ENCODE assay signal across 11 mouse cellular contexts in the genomic region with DNA sequence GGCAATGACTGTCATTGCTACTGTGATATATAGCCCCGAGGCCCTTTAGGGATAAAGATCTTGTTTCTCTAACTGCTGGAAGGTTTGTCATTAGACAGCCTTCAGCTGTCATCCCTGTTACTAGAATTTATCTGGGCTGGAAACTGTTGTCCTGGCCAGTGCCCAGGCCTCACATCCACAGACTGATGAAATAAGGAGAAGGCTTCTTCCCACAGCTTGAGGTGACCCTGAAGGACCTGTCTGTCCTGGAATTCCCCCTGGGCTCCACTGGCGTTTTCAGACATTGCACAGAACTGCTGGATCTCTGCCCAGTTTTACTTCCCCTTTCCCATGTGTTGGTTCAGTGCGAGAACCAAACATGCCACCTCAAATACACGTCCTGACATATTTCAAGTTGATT.
DNase-seq lines count a peak whose midpoint lies in the region; ATAC-seq and TF ChIP-seq lines count a peak whose summit lies in the region.
"Had no signal": no experiment of that assay in that cellular context is flagged by ENCODE, and none has a peak within 500 bp of the region (broad histone marks: within the 10 kb centered on the region; RNA-seq: fewer than 3 reads in every experiment).

No protein-coding gene starts in this region.

- no peak for TF ChIP-seq RAD21 in MEL (IDR thresholded peaks at IDR 0.05; ENCODE audit: low read depth, low read length)

- no peak for TF ChIP-seq CTCF in MEL (IDR thresholded peaks at IDR 0.05 in 2 of 3, conservative IDR thresholded peaks at IDR 0.05 in 1 of 3; ENCODE audit: control insufficient read depth in 1 of 3, insufficient read depth in 1 of 3, low read depth in 2 of 3, low read length in 3 of 3, poor library complexity in 1 of 3, severe bottlenecking in 1 of 3)

- 0 out of 2 replicates have a peak, but pooled peaks cover 2% of the 10 kb centered on the region for H3K4me1 ChIP-seq in heart, embryonic 11.5 days (ENCODE audit: control insufficient read depth, insufficient read depth, low read length)
- no peaks in the 10 kb centered on the region for H3K4me1 ChIP-seq in heart, embryonic 10.5 days
- H3K4me1 ChIP-seq in MEL (ENCODE audit: control insufficient read depth in 1 of 2, insufficient read depth in 2 of 2, low read length in 2 of 2) = no peaks in the 10 kb centered on the region
- H3K4me1 ChIP-seq in hindbrain, embryonic 13.5 days (replicated peaks) = no peaks in the 10 kb centered on the region
- H3K4me1 ChIP-seq: hindbrain, embryonic 15.5 days; neural tube, embryonic 13.5 days had no signal

- no peaks in the 10 kb centered on the region for H3K36me3 ChIP-seq in heart, embryonic 11.5 days (ENCODE audit: control insufficient read depth, insufficient read depth, low read length)
- no peaks in the 10 kb centered on the region for H3K36me3 ChIP-seq in heart, embryonic 10.5 days
- no peaks in the 10 kb centered on the region for H3K36me3 ChIP-seq in MEL (ENCODE audit: control insufficient read depth in 1 of 2, insufficient read depth in 2 of 2, low read length in 2 of 2)
- no peaks in the 10 kb centered on the region for H3K36me3 ChIP-seq in hindbrain, embryonic 13.5 days
- H3K36me3 ChIP-seq: hindbrain, embryonic 15.5 days; neural tube, embryonic 13.5 days had no signal

- 31% methylated on average over 4 of the region's 4 CpGs for WGBS in heart, embryonic 11.5 days (ENCODE audit: insufficient replicate concordance)
- WGBS in heart, embryonic 10.5 days = 48% methylated on average over 4 of the region's 4 CpGs
- WGBS in hindbrain, embryonic 13.5 days = 74% methylated on average over 4 of the region's 4 CpGs

- DNase-seq in heart, embryonic 10.5 days (ENCODE audit: low spot score) = no peak
- peak; percentile 88 for DNase-seq in MEL (ENCODE audit: low read depth, low spot score)
- DNase-seq in adrenal gland, postnatal 4 days (ENCODE audit: low spot score in 2 of 2) = peak; percentile 4 to 7
- peak; percentile 5 to 6 for DNase-seq in kidney, postnatal 36 days
- DNase-seq in layer of hippocampus, adult 11-12 months (ENCODE audit: low spot score) = no peak
- DNase-seq: cerebellum, adult 8-10 months had no signal

- H3K27me3 ChIP-seq in heart, embryonic 11.5 days (ENCODE audit: control insufficient read depth, insufficient read depth, low read length) = no peaks in the 10 kb centered on the region
- no peaks in the 10 kb centered on the region for H3K27me3 ChIP-seq in heart, embryonic 10.5 days (ENCODE audit: insufficient read depth, poor library complexity, severe bottlenecking)
- H3K27me3 ChIP-seq in MEL (ENCODE audit: control insufficient read depth in 1 of 2, insufficient read depth in 2 of 2, low read length in 2 of 2) = no peaks in the 10 kb centered on the region; a peak in 1 of 4 replicates
- H3K27me3 ChIP-seq in hindbrain, embryonic 13.5 days = no peaks in the 10 kb centered on the region
- H3K27me3 ChIP-seq: hindbrain, embryonic 15.5 days; neural tube, embryonic 13.5 days had no signal

- no peak overlapping the region for H3K9ac ChIP-seq in heart, embryonic 11.5 days (ENCODE audit: low read depth, low read length)
- no peak overlapping the region for H3K9ac ChIP-seq in MEL (ENCODE audit: control insufficient read depth, low read depth, low read length, poor library complexity, severe bottlenecking)
- no peak overlapping the region for H3K9ac ChIP-seq in hindbrain, embryonic 13.5 days
- H3K9ac ChIP-seq: hindbrain, embryonic 15.5 days; neural tube, embryonic 13.5 days had no signal

- H3K79me2 ChIP-seq in MEL (ENCODE audit: control insufficient read depth, insufficient read depth, low read length, poor library complexity) = no peaks in the 10 kb centered on the region

- H3K4me2 ChIP-seq in heart, embryonic 11.5 days = no peak overlapping the region
- H3K4me2 ChIP-seq in hindbrain, embryonic 13.5 days = no peak overlapping the region
- H3K4me2 ChIP-seq: hindbrain, embryonic 15.5 days; neural tube, embryonic 13.5 days had no signal

- no peak overlapping the region for H3K4me3 ChIP-seq in heart, embryonic 11.5 days (ENCODE audit: low read depth, low read length)
- H3K4me3 ChIP-seq in heart, embryonic 10.5 days = no peak overlapping the region
- no peak overlapping the region for H3K4me3 ChIP-seq in MEL (ENCODE audit: control insufficient read depth in 1 of 2, insufficient read depth in 1 of 2, low read depth in 2 of 2, low read length in 2 of 2)
- H3K4me3 ChIP-seq in hindbrain, embryonic 13.5 days = no peak overlapping the region
- H3K4me3 ChIP-seq: hindbrain, embryonic 15.5 days; neural tube, embryonic 13.5 days had no signal

- no peak; a peak in 1 of 4 replicates for TF ChIP-seq EP300 in MEL (IDR thresholded peaks at IDR 0.05; ENCODE audit: low read depth in 1 of 2, low read length in 2 of 2)

- ATAC-seq in heart, embryonic 11.5 days (replicated peaks; ENCODE audit: insufficient number of reproducible peaks, low FRiP score, low TSS enrichment) = peak; percentile 63
- no peak for ATAC-seq in activated CD4-positive, CD25-positive, alpha-beta regulatory T cell, adult 4 months
- no peak for ATAC-seq in hindbrain, embryonic 13.5 days (ENCODE audit: low FRiP score)

- no peak overlapping the region for H3K27ac ChIP-seq in heart, embryonic 11.5 days (ENCODE audit: low read depth, low read length)
- H3K27ac ChIP-seq in heart, embryonic 10.5 days = no peak overlapping the region
- no peak overlapping the region for H3K27ac ChIP-seq in MEL (ENCODE audit: control insufficient read depth, low read depth, low read length)
- no peak overlapping the region for H3K27ac ChIP-seq in hindbrain, embryonic 13.5 days
- H3K27ac ChIP-seq: hindbrain, embryonic 15.5 days; neural tube, embryonic 13.5 days had no signal

- TF ChIP-seq POLR2A in MEL (IDR thresholded peaks at IDR 0.05; ENCODE audit: control insufficient read depth in 1 of 2, insufficient read depth in 1 of 2, low read depth in 1 of 2, low read length in 2 of 2, poor library complexity in 1 of 2) = no peak

- H3K9me3 ChIP-seq in heart, embryonic 11.5 days (replicated peaks; ENCODE audit: control insufficient read depth, low read length) = no peaks in the 10 kb centered on the region
- H3K9me3 ChIP-seq in heart, embryonic 10.5 days = no peaks in the 10 kb centered on the region
- H3K9me3 ChIP-seq in MEL (replicated peaks; ENCODE audit: insufficient read depth, low read length) = no peaks in the 10 kb centered on the region
- H3K9me3 ChIP-seq in hindbrain, embryonic 13.5 days = no peaks in the 10 kb centered on the region
- H3K9me3 ChIP-seq: hindbrain, embryonic 15.5 days; neural tube, embryonic 13.5 days had no signal

TF ChIP-seq in MEL, 35 proteins besides CTCF, POLR2A, EP300 and RAD21:
- TF ChIP-seq TAL1 (IDR thresholded peaks at IDR 0.05; ENCODE audit: low read length) (no peak), ZNF384 (IDR thresholded peaks at IDR 0.05; ENCODE audit: low read depth, low read length) (0 out of 2 replicates have a peak, but pooled peaks have one; percentile 37), MYC (IDR thresholded peaks at IDR 0.05; ENCODE audit: low read depth, low read length) (0 out of 2 replicates have a peak, but pooled peaks have one; percentile 31)
TF ChIP-seq in MEL: peak in this region for 2.

Comparison
In these comparisons a context has a peak if more than half of its experiments do, and no peak if none do; other contexts are left out.
1. DNase-seq: peak in MEL (single experiment), adrenal gland, postnatal 4 days (2 of 2) and kidney, postnatal 36 days (2 of 2); none in heart, embryonic 10.5 days (single experiment) and layer of hippocampus, adult 11-12 months (single experiment).